Mouse (Mus musculus): Measurements from ENCODE around the gene Smim6.

- TF ChIP-seq CTCF (IDR thresholded peaks at IDR 0.05; ENCODE audit: insufficient read depth, low read depth, low read length) (no peak), POLR2A (IDR thresholded peaks at IDR 0.05; ENCODE audit: insufficient read depth, low read depth, low read length) (no peak)
Observed at GRCm38 (mm10) chr11:115893071-115893470, 18.7 kb upstream of the Smim6 start.

Measured in olfactory bulb, adult 2 months (tissue).